Mouse (Mus musculus) heart, postnatal 0 days (tissue): ENCODE data around the gene Tmsb15a. TPM values are rescaled to one million over a fixed set of nuclear protein-coding genes. Genes with fewer than 3 reads are reported as not detected.

ENCODE experiments used
- ATAC-seq: fragments of 200-750 bp; cut with Nextera tagmentation; 2 replicates; pipeline ENCODE4 v1.8.0; 2017; ENCODE audit warnings: low read depth, moderate number of reproducible peaks, moderate library complexity; ENCODE audit not compliant: insufficient read depth
- DNase-seq: peaks from one replicate; pipeline ENCODE4 v3.0.0-alpha.2; 2016; ENCODE audit warnings: low spot score
- H3K27ac ChIP-seq: fragments of 300-500 bp; sonication (generic); 2 replicates; pipeline ENCODE4 v1.5.1; 2014; ENCODE audit warnings: low read depth, mild to moderate bottlenecking
- H3K27me3 ChIP-seq: fragments of 300-500 bp; sonication (generic); 2 replicates; pipeline ENCODE4 v1.6.1; 2014; ENCODE audit warnings: low read length, mixed read lengths; ENCODE audit not compliant: control insufficient read depth, insufficient read depth
- H3K36me3 ChIP-seq: fragments of 300-500 bp; sonication (generic); replicated peaks from 2 replicates; pipeline ENCODE4 v1.6.1; 2014; ENCODE audit warnings: low read length, mixed read lengths; ENCODE audit not compliant: control insufficient read depth, insufficient read depth
- H3K4me1 ChIP-seq: fragments of 300-500 bp; sonication (generic); 2 replicates; pipeline ENCODE4 v1.6.1; 2014; ENCODE audit warnings: antibody characterized with exemption; ENCODE audit not compliant: control insufficient read depth, insufficient read depth
- H3K4me2 ChIP-seq: fragments of 300-500 bp; sonication (generic); 2 replicates; pipeline ENCODE4 v1.6.1; 2014; ENCODE audit warnings: low read depth, mild to moderate bottlenecking, low read length, moderate library complexity
- H3K4me3 ChIP-seq: fragments of 300-500 bp; sonication (generic); 2 replicates; pipeline ENCODE4 v1.5.1; 2014; ENCODE audit warnings: low read depth, low read length
- H3K9ac ChIP-seq: fragments of 300-500 bp; sonication (generic); replicated peaks from 2 replicates; pipeline ENCODE4 v1.6.1; 2014; ENCODE audit warnings: low read depth, low read length, mixed read lengths
- H3K9me3 ChIP-seq: fragments of 300-500 bp; sonication (generic); replicated peaks from 2 replicates; pipeline ENCODE4 v1.6.1; 2016; ENCODE audit warnings: low read length; ENCODE audit not compliant: control insufficient read depth
- CTCF ChIP-seq: IDR thresholded peaks from 2 replicates; pipeline ENCODE4 v1.5.1; 2016; ENCODE audit warnings: antibody characterized with exemption, control low read depth, low read depth
- EP300 ChIP-seq: IDR thresholded peaks from 2 replicates; pipeline ENCODE4 v1.6.1; 2016; ENCODE audit warnings: antibody characterized with exemption, low read depth
- WGBS: fragments of 180-500 bp; shearing (Covaris S2); extraction: QIAGEN DNeasy Blood & Tissue Kit; methylation state at CpG from one replicate; pipeline ENCODE4 v1.1.7; 2014; 5-methylcytosine and 5-hydroxymethylcytosine counted together
- microRNA-seq: library from miRNA; unstranded; fragments of <30 nt; microRNA quantifications from one replicate; pipeline ENCODE4, GENCODE M21; 2016
- polyA plus RNA-seq: library from polyadenylated mRNA; unstranded; fragments of >200 nt; fragmentation: Nextera tagmentation; extraction: Ambion mirVana; gene quantifications from 2 replicates; pipeline ENCODE4 v1.2.1, GENCODE M21; 2015
- total RNA-seq: library from RNA; depleted of rRNA; stranded (reverse); fragments of >200 nt; gene quantifications from 2 replicates; pipeline ENCODE4 v1.2.3, GENCODE M21; 2014; ENCODE audit warnings: low replicate concordance; rRNA removed

Gene Tmsb15a
- total and polyA plus RNA-seq, 2 experiments from 2014 or later: not detected

- Histone ChIP-seq H3K4me1 (no peaks in the 10 kb centered on the region), H3K9me3 (no peaks in the 10 kb centered on the region), H3K9ac (no peak overlapping the region), H3K36me3 (no peaks in the 10 kb centered on the region), H3K27ac (no peak overlapping the region), H3K4me3 (no peak overlapping the region), H3K27me3 (no peaks in the 10 kb centered on the region), H3K4me2 (no peak overlapping the region)
- 85% methylated on average over 1 of the region's 1 CpGs for WGBS
- DNase-seq: no peak
- ATAC-seq: no peak
- no peak for TF ChIP-seq EP300
- no peak for TF ChIP-seq CTCF
These were observed 21.9 kb downstream of the Tmsb15a start for GRCm38 (mm10) chrX:135703111-135703510.

GRCm38 (mm10) chrX:135693633-135694032 is 31.4 kb downstream of the Tmsb15a start, which contains the start of gene Tcp11x2:
Tcp11x2 (minus strand) TSS chrX:135693790.
- Histone ChIP-seq H3K27ac (no peak within 1 kb of the TSS), H3K4me2 (no peak within 1 kb of the TSS), H3K9ac (no peak within 1 kb of the TSS), H3K36me3 (no peaks in the 10 kb centered on the region), H3K27me3 (no peaks in the 10 kb centered on the region), H3K9me3 (no peaks in the 10 kb centered on the region), H3K4me3 (no peak within 1 kb of the TSS), H3K4me1 (no peaks in the 10 kb centered on the region)
- TF ChIP-seq CTCF (no peak), EP300 (no peak)
- 75% methylated on average over 1 of the region's 1 CpGs for WGBS
- ATAC-seq (no peak), DNase-seq (no peak)

- TF ChIP-seq EP300: no peak
- TF ChIP-seq CTCF: no peak
- DNase-seq (no peak), ATAC-seq (no peak)
- Histone ChIP-seq H3K4me2 (no peak overlapping the region), H3K9ac (no peak overlapping the region), H3K27me3 (no peaks in the 10 kb centered on the region), H3K4me3 (no peak overlapping the region), H3K9me3 (no peaks in the 10 kb centered on the region), H3K36me3 (no peaks in the 10 kb centered on the region), H3K4me1 (no peaks in the 10 kb centered on the region), H3K27ac (no peak overlapping the region)
- WGBS: 64% methylated on average over 3 of the region's 3 CpGs
These were observed 37.3 kb downstream of the Tmsb15a start for GRCm38 (mm10) chrX:135687802-135688201.

GRCm38 (mm10) chrX:135681858-135682257 is 43.2 kb downstream of the Tmsb15a start:
- no peak overlapping the region for H3K4me3 ChIP-seq
- no peak overlapping the region for H3K9ac ChIP-seq
- no peak overlapping the region for H3K4me2 ChIP-seq
- ATAC-seq: no peak
- no peak for DNase-seq
- no peaks in the 10 kb centered on the region for H3K9me3 ChIP-seq
- H3K36me3 ChIP-seq: no peaks in the 10 kb centered on the region
- no peaks in the 10 kb centered on the region for H3K4me1 ChIP-seq
- no peaks in the 10 kb centered on the region for H3K27me3 ChIP-seq
- no peak overlapping the region for H3K27ac ChIP-seq
- no peak for TF ChIP-seq EP300
- TF ChIP-seq CTCF: no peak
- WGBS: 64% methylated on average over 2 of the region's 2 CpGs

Small RNAs within 50 kb of the gene (microRNA-seq; reads per million reads assigned to microRNA genes)
- gene Mir7646: not detected

Other genes starting within 250 kb of the Tmsb15a start
- not detected in 2 replicates for gene AV320801, start 230.7 kb downstream of the Tmsb15a start, total RNA-seq
- not detected in 2 replicates for gene AV320801, start 230.7 kb downstream of the Tmsb15a start, polyA plus RNA-seq
- gene Nxf7, start 126.5 kb downstream of the Tmsb15a start, total RNA-seq: 0.81 TPM in 1 of 2 replicates, not detected in the other
- gene Nxf7, start 126.5 kb downstream of the Tmsb15a start, polyA plus RNA-seq: 0.16 and 0.18 TPM in 2 replicates
- not detected in 2 replicates for gene Prame, start 97.6 kb downstream of the Tmsb15a start, total RNA-seq
- gene Prame, start 97.6 kb downstream of the Tmsb15a start, polyA plus RNA-seq: not detected in 2 replicates
- not detected in 2 replicates for gene Tcp11x2, start 31.5 kb downstream of the Tmsb15a start, total RNA-seq
- not detected in 2 replicates for gene Tcp11x2, start 31.5 kb downstream of the Tmsb15a start, polyA plus RNA-seq
- gene Armcx5, start 17.5 kb upstream of the Tmsb15a start, total RNA-seq: 4.8 and 5.4 TPM in 2 replicates
- 9.4 and 12.3 TPM in 2 replicates for gene Armcx5, start 17.5 kb upstream of the Tmsb15a start, polyA plus RNA-seq
- gene Gprasp1, start 17.5 kb upstream of the Tmsb15a start, total RNA-seq: 16.7 and 23.0 TPM in 2 replicates
- gene Gprasp1, start 17.5 kb upstream of the Tmsb15a start, polyA plus RNA-seq: 11.7 and 13.0 TPM in 2 replicates
- 40.5 and 44.6 TPM in 2 replicates for gene Bhlhb9, start 72.3 kb upstream of the Tmsb15a start, total RNA-seq
- gene Bhlhb9, start 72.3 kb upstream of the Tmsb15a start, polyA plus RNA-seq: 47.1 and 48.8 TPM in 2 replicates
- gene Gprasp2, start 113.8 kb upstream of the Tmsb15a start, total RNA-seq: 8.8 and 13.3 TPM in 2 replicates
- gene Gprasp2, start 113.8 kb upstream of the Tmsb15a start, polyA plus RNA-seq: 6.7 and 7.0 TPM in 2 replicates